Mouse (Mus musculus) midbrain, embryonic 16.5 days (tissue): ENCODE data around the gene Hmgb2. TPM values are rescaled to one million over a fixed set of nuclear protein-coding genes. Genes with fewer than 3 reads are reported as not detected.

ENCODE experiments used
- ATAC-seq: fragments of 200-750 bp; cut with Nextera tagmentation; 2 replicates; pipeline ENCODE4 v1.8.0; 2017; ENCODE audit warnings: moderate TSS enrichment
- H3K27ac ChIP-seq: fragments of 300-500 bp; sonication (generic); 2 replicates; pipeline ENCODE4 v1.5.1; 2014; ENCODE audit warnings: mild to moderate bottlenecking, low read length, mixed read lengths
- H3K27me3 ChIP-seq: fragments of 300-500 bp; sonication (generic); 2 replicates; pipeline ENCODE4 v1.6.1; 2014; ENCODE audit warnings: low read depth, low read length, mixed read lengths; ENCODE audit not compliant: control insufficient read depth, insufficient read depth
- H3K36me3 ChIP-seq: fragments of 300-500 bp; sonication (generic); 2 replicates; pipeline ENCODE4 v1.6.1; 2014; ENCODE audit warnings: mild to moderate bottlenecking, low read length, moderate library complexity, mixed read lengths; ENCODE audit not compliant: control insufficient read depth, insufficient read depth
- H3K4me1 ChIP-seq: fragments of 300-500 bp; sonication (generic); 2 replicates; pipeline ENCODE4 v1.6.1; 2014; ENCODE audit warnings: mild to moderate bottlenecking, low read length, mixed read lengths; ENCODE audit not compliant: control insufficient read depth, insufficient read depth
- H3K4me2 ChIP-seq: fragments of 300-500 bp; sonication (generic); 2 replicates; pipeline ENCODE4 v1.6.1; 2014; ENCODE audit warnings: mild to moderate bottlenecking, low read length, mixed read lengths
- H3K4me3 ChIP-seq: fragments of 300-500 bp; sonication (generic); 2 replicates; pipeline ENCODE4 v1.5.1; 2014; ENCODE audit warnings: low read depth, mild to moderate bottlenecking, low read length, moderate library complexity, mixed read lengths
- H3K9ac ChIP-seq: fragments of 300-500 bp; sonication (generic); 2 replicates; pipeline ENCODE4 v1.6.1; 2014; ENCODE audit warnings: low read depth, low read length, mixed read lengths
- H3K9me3 ChIP-seq: fragments of 300-500 bp; sonication (generic); replicated peaks from 2 replicates; pipeline ENCODE4 v1.6.1; 2014; ENCODE audit warnings: mild to moderate bottlenecking, low read length, mixed read lengths; ENCODE audit not compliant: control insufficient read depth, poor library complexity, severe bottlenecking
- WGBS: fragments of 180-500 bp; shearing (Covaris S2); extraction: QIAGEN DNeasy Blood & Tissue Kit; methylation state at CpG from one replicate; pipeline ENCODE4 v1.1.7; 2014; 5-methylcytosine and 5-hydroxymethylcytosine counted together
- polyA plus RNA-seq: library from polyadenylated mRNA; unstranded; fragments of >200 nt; fragmentation: Nextera tagmentation; extraction: Ambion mirVana; gene quantifications from 2 replicates; pipeline ENCODE4 v1.2.1, GENCODE M21; 2015

Hmgb2 gene
- polyA plus RNA-seq = 42.3 and 46.4 TPM in 2 replicates

DNA sequence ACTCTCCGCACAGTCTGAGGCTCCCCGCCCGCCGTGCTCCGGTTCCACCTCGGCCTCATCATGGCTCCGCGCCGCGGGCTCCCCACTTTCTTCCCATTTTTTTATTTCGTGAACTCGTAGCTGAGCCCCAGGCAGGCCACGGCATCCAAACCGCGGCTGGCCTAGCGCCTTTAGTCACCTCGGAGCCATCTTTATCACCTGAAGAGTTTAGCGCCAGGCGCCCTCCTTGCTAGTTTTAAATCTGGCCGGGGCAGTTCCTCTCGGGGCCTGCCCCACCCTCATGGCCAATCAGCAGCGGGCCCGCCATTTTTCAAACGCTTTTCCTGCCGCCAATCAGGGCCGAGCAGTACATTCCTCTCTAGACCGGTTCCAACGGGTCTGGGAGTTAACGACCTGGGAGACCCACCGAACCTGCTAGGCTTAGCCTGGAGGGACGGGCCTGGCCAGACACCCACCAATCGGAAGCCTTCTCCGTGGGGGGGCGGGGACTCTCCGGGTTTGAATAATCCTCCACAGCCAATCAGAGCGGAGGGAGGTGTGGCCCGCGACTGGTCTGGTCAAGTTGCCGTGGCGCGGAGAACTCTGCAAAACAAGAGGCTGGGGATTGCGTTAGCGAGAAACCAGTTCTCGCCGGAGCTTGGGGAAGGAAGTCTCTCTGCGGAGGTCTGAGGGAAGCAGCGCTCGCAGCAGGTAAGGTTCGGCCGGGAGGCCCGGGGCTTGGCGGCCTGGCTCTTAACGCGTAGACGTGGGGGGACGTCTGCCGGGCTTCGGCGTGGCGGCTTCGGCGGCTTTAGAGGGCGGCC lies at the start of gene Hmgb2:
Gene Hmgb2, plus strand, starts transcription at position 592 of the 803 bp plus-strand sequence.
- under 1% methylated on average over 63 of the region's 63 CpGs for WGBS
- ATAC-seq = peak; percentile 100
- peaks cover 7% of the 10 kb centered on the region for H3K4me1 ChIP-seq

DNA sequence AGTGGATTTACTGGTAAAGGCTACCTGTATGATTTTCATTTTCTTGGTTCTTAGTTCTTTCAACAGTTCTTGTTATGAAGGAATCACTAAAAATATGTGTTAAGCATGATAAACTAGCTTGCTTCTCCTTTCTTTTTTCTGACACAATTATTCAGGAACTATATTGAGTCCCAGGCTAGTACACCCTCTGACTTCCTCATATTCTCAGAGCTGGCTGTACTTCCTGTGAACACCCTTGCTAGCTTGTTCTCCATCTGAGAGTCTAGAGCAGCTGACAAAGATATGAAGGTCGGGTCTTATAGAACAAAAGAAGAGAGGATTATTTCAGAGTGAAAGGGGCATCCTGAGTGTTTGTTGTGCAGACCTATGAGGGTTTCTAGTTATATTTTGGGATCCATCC lies 48.9 kb upstream of the Hmgb2 start:
- H3K4me3 ChIP-seq = no peak overlapping the region
- H3K9ac ChIP-seq = no peak overlapping the region
- H3K9me3 ChIP-seq = no peaks in the 10 kb centered on the region
- no peaks in the 10 kb centered on the region for H3K36me3 ChIP-seq
- no peaks in the 10 kb centered on the region for H3K27me3 ChIP-seq
- no peak overlapping the region for H3K27ac ChIP-seq
- WGBS = 57% methylated on average over 1 of the region's 1 CpGs
- no peak overlapping the region for H3K4me2 ChIP-seq
- ATAC-seq = no peak
- H3K4me1 ChIP-seq = no peaks in the 10 kb centered on the region

More for the DNA sequence above, at the start of gene Hmgb2:
- Histone ChIP-seq H3K9ac (peak within 1 kb of the TSS; percentile 75), H3K4me2 (peak within 1 kb of the TSS; percentile 100), H3K36me3 (no peaks in the 10 kb centered on the region), H3K27ac (peak within 1 kb of the TSS; percentile 92), H3K27me3 (no peaks in the 10 kb centered on the region), H3K9me3 (no peaks in the 10 kb centered on the region), H3K4me3 (peak within 1 kb of the TSS; percentile 85)

DNA sequence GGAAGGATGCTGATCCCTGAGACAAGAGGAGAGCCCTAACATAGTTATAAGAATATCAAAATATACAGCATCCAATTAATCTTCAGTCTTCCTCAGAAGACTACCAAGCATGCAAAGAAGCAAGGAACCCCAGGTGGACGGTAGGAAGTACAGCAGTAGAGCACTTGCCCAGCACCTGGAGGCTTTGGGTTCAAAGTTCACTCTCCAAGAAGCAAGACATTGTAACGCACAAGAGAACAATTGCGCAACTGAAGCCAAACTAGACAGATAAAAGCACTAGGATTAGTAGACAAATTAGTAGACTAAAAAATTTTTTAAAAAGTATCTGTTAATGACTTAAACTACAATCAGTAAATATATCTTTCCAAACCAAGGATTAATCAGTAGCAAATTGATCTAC lies 48.0 kb upstream of the Hmgb2 start:
- Histone ChIP-seq H3K4me2 (no peak overlapping the region), H3K27me3 (no peaks in the 10 kb centered on the region), H3K4me3 (no peak overlapping the region), H3K27ac (no peak overlapping the region), H3K36me3 (no peaks in the 10 kb centered on the region), H3K9me3 (no peaks in the 10 kb centered on the region), H3K4me1 (no peaks in the 10 kb centered on the region), H3K9ac (no peak overlapping the region)
- WGBS = 91% methylated on average over 3 of the region's 3 CpGs
- ATAC-seq = no peak

DNA sequence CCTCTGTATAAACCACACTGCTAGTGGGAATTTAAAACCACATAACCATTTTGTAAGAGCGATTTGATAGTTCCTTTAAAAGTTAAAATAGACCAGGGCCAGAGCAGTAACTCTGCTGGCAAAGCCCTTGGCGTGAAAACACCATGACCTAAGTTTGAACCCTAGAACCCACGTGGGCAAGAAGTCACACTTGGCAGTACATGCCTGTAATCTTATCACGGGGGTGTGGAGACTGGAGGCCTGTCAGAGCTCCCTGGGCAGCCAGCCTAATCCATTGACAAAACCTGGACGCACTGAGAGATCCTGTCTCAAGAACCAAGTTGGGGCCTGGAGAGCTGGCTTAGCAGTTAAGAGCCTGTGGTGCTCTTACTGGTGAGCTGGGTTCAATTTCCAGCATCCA lies 43.1 kb upstream of the Hmgb2 start:
- no peaks in the 10 kb centered on the region for H3K9me3 ChIP-seq
- no peak overlapping the region for H3K9ac ChIP-seq
- no peaks in the 10 kb centered on the region for H3K27me3 ChIP-seq
- WGBS = 51% methylated on average over 5 of the region's 5 CpGs
- no peaks in the 10 kb centered on the region for H3K36me3 ChIP-seq
- H3K4me1 ChIP-seq = no peaks in the 10 kb centered on the region
- ATAC-seq = no peak
- no peak overlapping the region for H3K4me2 ChIP-seq
- H3K4me3 ChIP-seq = no peak overlapping the region
- no peak overlapping the region for H3K27ac ChIP-seq

DNA sequence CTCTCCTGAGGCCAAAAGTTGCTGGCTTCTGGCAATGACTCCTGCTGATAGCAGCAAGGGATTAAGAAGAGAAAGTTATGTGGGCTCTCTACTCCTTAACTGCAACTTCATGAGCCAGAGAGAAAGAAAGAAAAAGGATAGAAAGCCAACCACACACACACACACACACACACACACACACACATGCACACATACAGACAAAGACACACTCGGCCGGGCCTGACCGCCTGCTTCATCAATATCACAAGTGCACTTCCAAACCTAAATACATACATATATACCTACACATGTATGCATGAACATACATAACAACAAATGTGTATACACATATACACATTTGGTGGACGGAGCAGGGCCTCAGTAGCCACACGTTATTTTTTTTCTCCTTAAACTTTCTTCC lies 40.8 kb upstream of the Hmgb2 start:
- Histone ChIP-seq H3K4me3 (no peak overlapping the region), H3K4me1 (no peaks in the 10 kb centered on the region), H3K9me3 (no peaks in the 10 kb centered on the region), H3K4me2 (no peak overlapping the region), H3K36me3 (no peaks in the 10 kb centered on the region), H3K9ac (no peak overlapping the region), H3K27ac (no peak overlapping the region), H3K27me3 (no peaks in the 10 kb centered on the region)
- ATAC-seq = no peak
- 97% methylated on average over 5 of the region's 5 CpGs for WGBS

DNA sequence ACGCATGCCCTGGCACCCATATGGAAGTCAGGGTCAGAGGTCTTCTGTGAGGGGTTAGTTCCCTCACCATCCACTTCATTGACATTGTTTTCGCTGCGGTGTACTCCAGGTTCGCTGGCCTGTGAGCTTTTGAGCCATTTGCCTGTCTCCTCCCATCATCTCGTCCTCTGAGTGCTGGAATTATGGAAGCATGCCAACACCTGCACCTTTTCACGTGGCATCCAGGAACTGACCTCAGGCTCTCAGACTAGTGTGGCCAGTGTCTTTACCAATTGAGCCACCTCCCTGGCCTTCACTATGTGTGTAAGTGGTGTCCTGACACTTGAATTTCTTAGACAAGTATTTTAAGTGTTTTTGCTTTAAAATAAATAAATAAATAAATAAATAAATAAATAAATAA lies 38.0 kb upstream of the Hmgb2 start:
- H3K4me2 ChIP-seq = no peak overlapping the region
- H3K9me3 ChIP-seq = no peaks in the 10 kb centered on the region
- H3K9ac ChIP-seq = no peak overlapping the region
- H3K27me3 ChIP-seq = no peaks in the 10 kb centered on the region
- no peaks in the 10 kb centered on the region for H3K36me3 ChIP-seq
- no peaks in the 10 kb centered on the region for H3K4me1 ChIP-seq
- H3K4me3 ChIP-seq = no peak overlapping the region
- ATAC-seq = no peak
- WGBS = 81% methylated on average over 6 of the region's 6 CpGs
- no peak overlapping the region for H3K27ac ChIP-seq

DNA sequence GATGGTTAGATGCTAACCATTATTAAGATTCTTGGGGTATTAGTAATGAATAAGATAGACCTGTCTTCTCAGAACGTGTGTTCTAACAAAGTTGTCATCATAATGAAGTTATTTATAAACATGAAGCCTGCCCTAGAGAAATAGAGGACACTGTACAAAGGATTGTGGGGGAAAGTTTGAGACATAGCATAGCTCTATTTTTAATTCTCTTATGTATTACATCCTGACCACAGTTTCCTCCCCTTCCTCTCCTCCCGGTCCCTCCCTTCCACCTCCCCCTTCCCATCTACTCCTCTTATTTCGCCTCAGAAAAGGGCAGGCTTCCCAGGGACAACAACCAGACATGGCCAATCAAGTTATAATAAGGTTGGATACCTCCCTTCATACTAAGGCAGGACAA lies 33.3 kb upstream of the Hmgb2 start:
- Histone ChIP-seq H3K27me3 (no peaks in the 10 kb centered on the region), H3K4me2 (no peak overlapping the region), H3K27ac (no peak overlapping the region), H3K9ac (no peak overlapping the region), H3K4me3 (no peak overlapping the region), H3K9me3 (no peaks in the 10 kb centered on the region), H3K36me3 (peaks cover 4% of the 10 kb centered on the region; the same call in 1 of the 2 replicates), H3K4me1 (no peaks in the 10 kb centered on the region)
- no peak for ATAC-seq
- 79% methylated on average over 3 of the region's 3 CpGs for WGBS

DNA sequence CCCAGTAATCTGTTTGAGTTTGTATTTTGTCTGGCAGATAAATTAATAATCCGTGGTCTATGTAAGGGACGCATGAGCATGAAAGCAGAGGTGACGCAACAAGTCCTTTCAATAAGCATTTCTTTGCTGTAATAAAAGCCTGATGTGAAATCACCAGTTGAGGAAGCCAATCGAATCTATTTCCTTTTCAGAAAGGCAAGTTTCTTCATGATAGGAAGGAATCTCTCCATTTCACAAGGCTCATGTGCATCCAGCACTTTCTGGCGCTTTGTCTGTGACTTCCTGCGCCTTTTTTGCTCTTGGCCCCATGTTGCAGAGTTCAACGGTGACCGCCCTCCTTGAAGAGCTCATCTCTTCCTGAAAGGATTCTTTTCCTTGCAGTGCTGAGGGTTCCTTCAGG lies 32.0 kb upstream of the Hmgb2 start:
- H3K27ac ChIP-seq = no peak overlapping the region
- 96% methylated on average over 8 of the region's 8 CpGs for WGBS
- no peaks in the 10 kb centered on the region for H3K9me3 ChIP-seq
- ATAC-seq = no peak
- no peaks in the 10 kb centered on the region for H3K27me3 ChIP-seq
- no peak overlapping the region for H3K9ac ChIP-seq
- no peak overlapping the region for H3K4me2 ChIP-seq
- no peak overlapping the region for H3K4me3 ChIP-seq
- peaks cover 4% of the 10 kb centered on the region; the same call in 1 of the 2 replicates for H3K36me3 ChIP-seq
- H3K4me1 ChIP-seq = no peaks in the 10 kb centered on the region

DNA sequence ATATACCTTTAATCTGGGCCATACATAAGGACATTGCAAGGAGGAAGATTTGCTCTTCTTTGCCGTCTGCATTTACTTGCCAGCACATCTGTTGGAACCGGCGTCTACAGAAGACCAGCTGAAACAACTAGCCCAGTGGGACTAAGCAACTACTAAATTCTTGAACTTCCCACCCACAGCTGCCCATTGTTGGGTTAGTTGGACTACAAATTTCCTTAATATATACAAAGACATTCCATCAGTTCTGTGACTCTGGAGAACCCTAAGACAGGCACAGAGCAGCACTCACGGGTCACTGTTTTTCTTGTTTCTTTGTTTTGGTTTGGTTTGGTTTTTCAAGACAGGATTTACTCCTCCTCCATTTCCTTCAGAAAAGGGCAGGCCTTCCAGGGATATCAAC lies 31.1 kb upstream of the Hmgb2 start:
- Histone ChIP-seq H3K4me2 (no peak overlapping the region), H3K4me1 (peaks cover 5% of the 10 kb centered on the region), H3K9me3 (no peaks in the 10 kb centered on the region), H3K4me3 (no peak overlapping the region), H3K36me3 (peaks cover 4% of the 10 kb centered on the region; the same call in 1 of the 2 replicates), H3K9ac (no peak overlapping the region), H3K27ac (no peak overlapping the region), H3K27me3 (no peaks in the 10 kb centered on the region)
- 79% methylated on average over 4 of the region's 4 CpGs for WGBS
- ATAC-seq = no peak
